Mouse (Mus musculus) heart, embryonic 15.5 days (tissue): Measurements from ENCODE around the gene Pltp. TPM values are rescaled to one million over a fixed set of nuclear protein-coding genes. Genes with fewer than 3 reads are reported as not detected.

Experiments used
- polyA plus RNA-seq: library from polyadenylated mRNA; unstranded; fragments of >200 nt; fragmentation: Nextera tagmentation; extraction: Ambion mirVana; gene quantifications from 2 replicates; pipeline ENCODE4 v1.2.1, GENCODE M21; 2015

Pltp gene
- polyA plus RNA-seq, 1 experiment from 2014 or later: 14.0 TPM

Other genes starting within 250 kb of the Pltp start
- not detected in 2 replicates for gene Wfdc6b, start 244.2 kb downstream of the Pltp start, polyA plus RNA-seq
- not detected in 2 replicates for gene Wfdc8, start 244.1 kb downstream of the Pltp start, polyA plus RNA-seq
- gene Wfdc16, start 218.9 kb downstream of the Pltp start, polyA plus RNA-seq: not detected in 2 replicates
- 0.31 TPM in 1 of 2 replicates, not detected in the other for gene Wfdc10, start 201.7 kb downstream of the Pltp start, polyA plus RNA-seq
- not detected in 2 replicates for gene Wfdc9, start 201.1 kb downstream of the Pltp start, polyA plus RNA-seq
- gene Wfdc11, start 183.6 kb downstream of the Pltp start, polyA plus RNA-seq: not detected in 2 replicates
- not detected in 2 replicates for gene Wfdc13, start 172.6 kb downstream of the Pltp start, polyA plus RNA-seq
- 0.19 TPM in 1 of 2 replicates, not detected in the other for gene Spint4, start 159.2 kb downstream of the Pltp start, polyA plus RNA-seq
- not detected in 2 replicates for gene Spint5, start 142.4 kb downstream of the Pltp start, polyA plus RNA-seq
- gene Wfdc3, start 111.8 kb downstream of the Pltp start, polyA plus RNA-seq: 0.74 and 0.77 TPM in 2 replicates
- 51.0 and 51.4 TPM in 2 replicates for gene Dnttip1, start 111.7 kb downstream of the Pltp start, polyA plus RNA-seq
- 377 and 382 TPM in 2 replicates for gene Ube2c, start 87.8 kb downstream of the Pltp start, polyA plus RNA-seq
- gene Tnnc2, start 77.7 kb downstream of the Pltp start, polyA plus RNA-seq: 4.9 and 5.2 TPM in 2 replicates
- gene Snx21, start 71.9 kb downstream of the Pltp start, polyA plus RNA-seq: 42.5 and 43.4 TPM in 2 replicates
- 12.0 and 15.0 TPM in 2 replicates for gene Acot8, start 52.8 kb downstream of the Pltp start, polyA plus RNA-seq
- gene Zswim3, start 52.6 kb downstream of the Pltp start, polyA plus RNA-seq: 4.9 TPM in 2 replicates
- 8.1 and 10.3 TPM in 2 replicates for gene Zswim1, start 35.0 kb downstream of the Pltp start, polyA plus RNA-seq
- not detected in 2 replicates for gene Spata25, start 29.2 kb downstream of the Pltp start, polyA plus RNA-seq
- 167 and 180 TPM in 2 replicates for gene Ctsa, start 24.8 kb downstream of the Pltp start, polyA plus RNA-seq
- gene Neurl2, start 24.3 kb downstream of the Pltp start, polyA plus RNA-seq: 43.3 and 47.1 TPM in 2 replicates
- 53.4 and 56.4 TPM in 2 replicates for gene Pcif1, start 21.6 kb upstream of the Pltp start, polyA plus RNA-seq
- gene Zfp335, start 54.0 kb upstream of the Pltp start, polyA plus RNA-seq: 5.9 and 10.9 TPM in 2 replicates
- gene Mmp9, start 83.1 kb upstream of the Pltp start, polyA plus RNA-seq: 0.81 and 4.5 TPM in 2 replicates
- gene Slc12a5, start 103.1 kb upstream of the Pltp start, polyA plus RNA-seq: 0.21 and 0.53 TPM in 2 replicates
- 38.6 and 44.6 TPM in 2 replicates for gene Ncoa5, start 177.2 kb upstream of the Pltp start, polyA plus RNA-seq
- gene Cd40, start 197.9 kb upstream of the Pltp start, polyA plus RNA-seq: 6.0 and 9.8 TPM in 2 replicates
- gene 1700025C18Rik, start 233.0 kb upstream of the Pltp start, polyA plus RNA-seq: not detected in 2 replicates